Mouse (Mus musculus): ENCODE measurements around the gene Slc47a1.
"Not testable (repeated sequence)": the region's sequence is repeated elsewhere in the genome, so short reads cannot be mapped to it uniquely, and the experiment has no call there.

Gene Slc47a1

DNA sequence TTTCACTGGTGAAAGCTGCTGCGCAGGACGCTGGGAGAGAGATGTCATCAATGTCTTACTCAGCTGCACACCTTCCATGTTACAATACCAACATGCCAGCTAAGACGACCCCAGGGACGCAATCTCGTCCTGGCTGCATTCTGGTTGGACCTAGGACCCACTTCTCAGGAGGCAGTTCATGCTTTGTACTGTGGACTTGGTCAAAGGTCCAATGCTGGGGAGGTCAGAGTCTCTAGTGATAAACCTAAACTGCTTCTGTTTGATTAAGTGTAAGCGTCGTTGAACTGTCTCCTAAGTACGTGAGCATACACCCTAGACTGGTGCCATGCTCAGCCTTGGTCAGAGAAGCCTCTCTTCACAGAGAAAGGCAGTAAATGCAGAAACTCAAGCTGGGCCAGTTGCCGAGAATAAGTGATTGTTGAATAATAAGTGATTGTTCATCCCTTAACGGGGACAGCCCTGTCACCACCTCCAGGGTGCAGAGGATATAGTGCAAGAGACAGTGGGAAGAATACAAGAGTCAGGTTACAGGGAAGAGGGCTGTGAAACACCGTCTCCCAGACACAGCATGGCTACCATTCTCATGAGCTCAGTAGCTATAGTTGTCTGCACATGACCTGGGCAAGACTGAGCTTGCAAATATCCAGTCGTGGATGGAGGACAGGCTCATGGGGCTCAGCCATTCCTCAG, 58.8 kb downstream of the Slc47a1 start:
- peak in 1 of 2 experiments; percentile 10 for DNase-seq

DNA sequence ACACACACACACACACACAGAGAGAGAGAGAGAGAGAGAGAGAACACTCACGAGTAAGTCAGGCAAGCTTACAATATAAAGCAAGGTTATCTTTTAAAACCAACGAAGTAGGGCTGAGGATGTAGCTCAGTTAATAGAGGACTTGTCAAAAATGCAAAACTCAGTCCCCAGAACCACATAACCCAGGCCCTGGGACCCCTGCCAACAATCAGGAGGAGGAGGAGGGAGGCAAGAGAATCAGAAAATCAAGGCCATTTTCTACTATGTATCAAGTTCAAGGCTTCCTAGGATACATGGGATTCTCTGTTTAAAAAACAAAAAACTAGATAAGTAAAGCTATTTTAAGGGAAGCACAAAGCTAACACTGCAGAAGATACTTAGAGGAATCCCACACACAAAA, 61.3 kb downstream of the Slc47a1 start:
- no peak for DNase-seq

DNA sequence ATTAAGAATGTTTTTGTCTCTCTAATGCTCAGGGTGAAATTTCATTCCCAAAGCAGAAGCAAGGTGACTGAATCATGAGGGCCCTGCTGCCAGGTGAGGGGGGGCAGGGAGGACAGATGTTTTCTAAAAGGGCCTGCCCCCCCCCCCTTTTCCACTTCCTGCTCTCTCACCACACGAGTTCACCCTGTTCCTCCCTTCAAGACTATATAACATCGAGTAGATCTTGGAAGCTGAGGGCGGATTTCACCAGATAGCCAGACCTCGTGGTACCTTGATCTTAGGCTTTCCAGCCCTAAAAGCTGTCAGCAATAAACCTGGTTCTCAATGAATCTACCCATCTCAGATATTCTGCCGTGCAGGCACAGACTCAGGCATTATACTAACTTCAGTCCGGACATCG, 67.8 kb downstream of the Slc47a1 start:
- no peak for DNase-seq

DNA sequence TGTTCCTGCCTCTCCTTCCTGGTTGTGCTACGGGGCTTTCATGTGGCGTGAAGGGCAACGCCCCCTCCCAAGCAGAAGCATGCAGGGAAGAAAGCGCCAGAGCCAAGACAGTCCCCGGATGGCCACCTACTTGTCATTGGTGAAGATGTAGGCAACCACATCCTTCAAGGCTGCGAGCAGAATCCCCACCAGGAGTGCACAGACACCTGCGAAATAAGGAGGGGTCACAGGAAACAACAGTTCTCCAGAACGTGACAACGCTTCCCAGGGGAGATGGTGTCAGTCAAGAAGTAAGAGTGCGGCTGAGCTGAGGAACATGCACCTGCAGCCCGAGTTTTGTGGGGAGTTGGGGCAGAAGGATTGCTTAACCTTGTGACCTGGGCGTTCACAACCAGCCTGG, 68.3 kb downstream of the Slc47a1 start:
- DNase-seq, result no peak

DNA sequence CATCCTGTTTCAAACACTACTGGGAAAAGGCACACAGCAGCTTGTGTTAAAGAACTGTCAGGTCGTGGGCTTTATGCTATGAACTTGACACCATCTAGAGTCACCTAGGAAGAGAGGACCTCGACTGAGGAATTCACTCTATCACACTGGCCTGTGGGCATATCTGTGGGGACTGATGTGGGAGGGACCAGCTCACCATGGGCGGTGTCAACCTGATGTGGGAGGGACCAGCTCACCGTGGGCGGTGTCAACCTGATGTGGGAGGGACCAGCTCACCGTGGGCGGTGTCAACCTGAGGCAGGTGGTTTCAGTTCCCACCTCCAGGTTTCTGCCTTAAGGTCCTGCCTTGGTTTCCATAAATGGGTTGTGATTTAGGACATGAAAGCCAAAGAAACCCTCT, 70.3 kb downstream of the Slc47a1 start:
- peak in 1 of 2 experiments; percentile 30 for DNase-seq

DNA sequence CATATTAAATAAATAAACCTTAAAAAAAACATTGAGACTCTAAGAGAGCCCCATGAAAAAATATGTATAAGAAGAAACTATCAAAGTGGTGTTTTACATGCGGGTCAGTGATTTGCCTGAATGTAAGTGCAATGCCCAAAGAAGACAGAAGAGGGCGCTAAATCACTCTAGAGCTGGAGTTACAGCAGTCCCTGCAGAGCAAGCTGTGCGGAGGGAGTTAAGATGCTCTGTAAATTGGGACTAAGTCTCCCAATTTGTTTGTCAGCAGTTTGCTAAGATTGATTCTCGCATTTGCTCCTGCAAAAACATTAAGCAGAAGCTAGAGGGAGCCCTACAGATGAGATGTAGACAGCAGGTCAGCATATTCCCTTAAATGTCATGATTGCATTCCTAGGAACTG, 72.8 kb downstream of the Slc47a1 start:
- DNase-seq, result peak in 1 of 2 experiments; percentile 44

DNA sequence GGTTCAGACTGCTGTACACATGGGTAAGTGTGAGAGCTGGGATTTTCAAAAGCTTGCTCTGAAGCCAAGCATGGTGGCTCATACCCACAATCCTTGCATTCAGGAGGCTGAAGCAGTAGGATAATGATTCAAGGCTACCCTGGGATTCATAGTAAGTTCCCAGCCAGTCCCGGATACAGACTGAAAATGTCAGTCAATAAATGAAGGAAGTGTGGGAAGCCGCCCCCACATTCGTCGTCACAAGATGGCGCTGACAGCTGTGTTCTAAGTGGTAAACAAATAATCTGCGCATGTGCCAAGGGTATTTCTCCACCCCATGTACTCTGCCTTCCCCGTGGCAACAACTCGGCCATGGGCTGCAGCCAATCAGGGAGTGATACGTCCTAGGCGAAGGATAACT, 73.6 kb downstream of the Slc47a1 start:
- DNase-seq, result not testable (repeated sequence)

DNA sequence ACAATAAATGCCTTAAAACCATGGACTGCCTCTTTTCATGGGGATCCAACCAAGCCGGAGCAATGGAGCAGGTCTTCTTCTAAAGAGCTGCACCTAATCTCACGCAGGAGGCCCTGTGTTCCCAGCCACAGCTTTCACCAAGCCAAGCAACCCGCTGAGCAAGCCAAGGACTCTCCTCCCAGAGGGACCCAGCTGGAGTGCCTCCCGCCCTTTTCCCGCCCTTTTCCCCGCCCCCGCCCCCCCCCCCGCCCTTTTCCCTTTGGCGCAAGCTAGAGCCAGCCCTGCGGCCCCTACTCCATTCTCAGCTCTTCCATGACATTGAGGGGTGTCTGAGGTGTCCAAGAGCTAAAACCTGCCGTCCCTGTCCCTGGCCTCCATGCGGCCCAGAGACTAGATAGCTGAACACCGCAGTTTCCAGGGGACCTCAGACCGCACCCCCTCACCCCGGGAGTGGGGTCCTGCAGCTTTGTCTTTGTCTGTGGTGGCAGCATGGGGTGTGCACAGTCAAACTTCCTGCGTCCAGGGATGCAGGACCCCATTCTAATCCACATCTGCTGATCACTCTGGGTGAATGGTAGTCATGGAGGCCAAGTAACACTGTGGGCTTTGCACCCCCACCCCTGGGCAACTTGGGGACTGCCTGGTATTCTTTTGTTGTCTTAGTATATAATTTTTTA, 77.3 kb downstream of the Slc47a1 start:
- DNase-seq, result peak; percentile 33 to 44

DNA sequence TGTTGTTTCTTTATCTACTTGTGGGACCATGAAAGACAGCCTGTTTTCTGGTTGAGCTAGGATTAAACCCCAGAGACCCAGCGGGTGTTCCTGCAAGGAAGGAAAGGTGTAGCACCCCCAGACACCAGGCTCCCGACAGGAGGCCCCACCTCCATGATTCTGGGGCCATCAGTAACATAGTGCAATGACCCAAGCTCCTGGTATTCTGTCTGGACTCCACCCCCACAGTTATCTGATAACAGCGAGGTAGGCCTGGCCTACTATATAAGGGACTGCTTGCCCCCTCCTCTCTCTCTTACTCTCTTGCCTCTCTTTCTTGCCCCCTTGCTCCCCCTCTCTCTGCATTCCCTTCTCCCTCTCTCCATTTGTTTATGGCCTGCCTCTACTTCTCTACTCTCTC, 77.9 kb downstream of the Slc47a1 start:
- DNase-seq, result no peak

DNA sequence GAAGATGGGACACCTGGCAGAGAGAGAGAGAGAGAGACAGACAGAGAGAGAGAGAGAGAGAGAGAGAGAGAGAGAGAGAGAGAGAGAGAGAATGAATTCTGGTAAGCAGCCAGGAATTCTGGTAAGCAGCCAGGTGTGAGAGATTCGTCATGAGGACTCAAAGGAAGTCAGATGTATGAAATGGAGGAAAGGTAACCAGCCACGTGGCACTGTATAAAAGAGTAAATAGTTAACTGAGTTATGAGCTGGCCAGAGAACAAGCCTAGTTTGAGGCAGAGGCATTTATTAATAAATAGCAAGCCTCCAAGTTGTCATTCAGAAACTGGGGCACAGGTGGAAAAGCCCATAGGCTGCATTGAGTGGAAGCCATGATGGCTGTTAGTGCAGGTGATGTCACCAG, 80.2 kb downstream of the Slc47a1 start:
- peak in 1 of 2 experiments; percentile 10 for DNase-seq

DNA sequence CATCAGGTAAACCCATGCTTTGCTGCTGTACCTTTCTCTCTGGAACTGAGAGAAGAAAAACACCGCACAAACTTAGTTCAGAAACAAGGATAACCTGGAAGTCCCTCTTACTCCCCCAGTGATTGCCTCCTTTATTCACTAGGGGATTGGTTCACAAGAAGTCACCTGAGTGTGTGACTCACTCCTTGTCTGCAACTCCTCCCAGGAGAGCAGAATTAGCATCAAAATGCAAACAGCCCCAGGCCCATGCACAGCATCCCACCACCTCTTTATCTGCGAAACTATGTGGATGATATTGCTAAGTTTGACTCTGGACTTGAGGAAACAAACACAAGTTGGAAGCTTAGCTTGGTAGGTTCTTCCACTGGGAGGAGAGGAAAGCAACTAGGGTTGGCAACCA, 80.8 kb downstream of the Slc47a1 start:
- DNase-seq, result no peak

DNA sequence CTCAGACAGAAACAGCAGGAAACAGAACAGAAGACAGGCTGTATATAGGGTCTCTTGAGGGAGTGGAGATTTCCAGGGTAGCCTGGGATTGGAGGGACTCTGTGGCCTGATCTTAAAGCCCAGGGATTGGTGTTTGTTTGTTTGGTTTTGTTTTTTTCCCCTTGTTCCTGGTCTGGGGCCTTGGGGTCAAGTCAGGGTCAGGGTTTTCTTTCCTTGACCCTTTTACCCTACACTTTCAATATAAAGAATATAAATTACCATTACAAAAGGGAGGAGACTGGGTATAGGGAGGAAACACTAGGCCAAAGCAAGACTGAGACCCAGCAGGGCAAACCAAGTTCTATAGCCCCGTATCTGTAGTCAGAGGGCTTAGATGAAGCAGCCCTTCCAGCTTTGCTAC, 81.6 kb downstream of the Slc47a1 start:
- DNase-seq, result no peak

DNA sequence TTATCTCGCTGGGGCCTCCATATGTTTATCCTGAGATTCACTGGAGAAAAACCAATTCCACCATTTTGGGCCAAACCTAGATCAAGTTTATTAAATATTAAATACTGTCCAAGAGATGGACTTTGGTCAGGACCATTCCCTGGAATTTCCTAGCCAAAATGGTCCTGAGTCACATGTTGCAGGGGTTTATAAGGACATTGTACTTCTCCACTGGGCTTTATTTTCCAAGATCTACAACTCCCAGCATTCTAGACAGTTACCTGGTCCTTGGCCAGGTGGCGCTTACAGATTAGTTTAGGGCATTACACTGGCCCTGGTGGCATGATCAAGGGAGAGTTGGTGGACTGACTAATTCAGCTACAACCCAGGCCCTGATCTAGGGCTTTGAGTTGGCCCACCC, 82.6 kb downstream of the Slc47a1 start:
- no peak for DNase-seq

DNA sequence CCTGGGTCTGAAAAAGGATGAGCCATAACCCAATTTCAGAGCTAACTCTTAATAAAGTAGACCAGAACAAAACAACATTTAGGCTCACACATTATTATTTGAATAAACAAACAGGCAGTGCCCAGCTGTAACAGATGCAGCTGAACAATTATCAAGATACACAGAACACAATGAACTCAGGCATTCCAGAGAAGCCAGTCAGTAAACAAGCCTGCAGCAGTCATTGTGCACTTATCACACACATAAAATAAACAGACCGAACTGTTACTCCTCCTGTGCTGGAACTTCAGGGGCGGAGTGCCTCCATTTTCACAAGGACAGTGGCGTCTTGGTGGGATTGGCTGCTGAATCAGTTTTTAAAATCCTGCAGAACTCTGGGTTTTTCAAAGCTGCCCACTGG, 83.7 kb downstream of the Slc47a1 start:
- DNase-seq, result no peak
